Mouse (Mus musculus) gastrocnemius, adult 2 months (tissue): ENCODE data around the gene Arhgef33. TPM values are rescaled to one million over a fixed set of nuclear protein-coding genes. Genes with fewer than 3 reads are reported as not detected.
A peak's percentile ranks its signal among the peaks of the same experiment; 100 is the strongest.
"Not testable (repeated sequence)": the region's sequence is repeated elsewhere in the genome, so short reads cannot be mapped to it uniquely, and the experiment has no call there.

Experiments
- DNase-seq: peaks from one replicate; pipeline ENCODE4 v3.0.0; 2022
- H3K27ac ChIP-seq: fragments of 200-600 bp; 2 replicates; pipeline ENCODE4 v1.8.1; 2022; ENCODE audit warnings: mild to moderate bottlenecking
- H3K4me3 ChIP-seq: fragments of 200-600 bp; 2 replicates; pipeline ENCODE4 v1.8.1; 2022; ENCODE audit warnings: mild to moderate bottlenecking, moderate library complexity
- CTCF ChIP-seq: fragments of 200-600 bp; IDR thresholded peaks from 2 replicates; pipeline ENCODE4 v1.8.1; 2022; ENCODE audit warnings: antibody characterized with exemption, mild to moderate bottlenecking, moderate library complexity
- intact Hi-C: fragments of 180-260 bp; cut with DNase I; formaldehyde crosslinking; loops from one replicate; pipeline ENCODE4 v1.15.1; 2025
- long read RNA-seq, 2 experiments: library from polyadenylated mRNA; stranded (forward); transcript quantifications; one replicate each; pipeline ENCODE4 v2.0.0; 2021
- total RNA-seq, 2 experiments: library from RNA; stranded (reverse); gene quantifications; 2 replicates each; pipeline ENCODE4 v1.2.3; 2021

Gene Arhgef33
- not detected for total RNA-seq
- long read RNA-seq, experiment 1, result 0 reads
- long read RNA-seq, experiment 2, result 0 reads

DNA sequence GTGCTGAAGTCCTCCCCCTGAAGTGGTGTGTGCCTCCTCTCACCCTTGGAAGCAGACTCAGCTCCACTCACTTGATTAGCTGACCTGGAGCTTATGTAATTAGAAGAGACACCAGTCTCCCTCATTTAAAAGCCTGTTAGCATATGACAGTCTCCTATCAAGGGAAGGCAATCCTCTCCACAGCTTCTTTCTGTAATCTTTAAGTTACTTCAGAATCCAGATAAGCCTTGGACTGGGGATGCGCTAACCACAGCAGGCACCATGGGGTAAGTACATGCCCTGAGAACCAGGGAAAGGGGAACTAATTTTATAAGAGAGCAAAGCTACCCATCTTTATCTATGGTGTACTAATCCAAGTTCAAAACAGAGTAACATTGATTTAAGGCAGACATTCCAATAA lies at the start of gene Arhgef33:
Arhgef33 (plus strand) TSS at position 157 of the 400 bp plus-strand sequence.
- Histone ChIP-seq H3K4me3 (no peak within 1 kb of the TSS), H3K27ac (no peak within 1 kb of the TSS)
- intact Hi-C loops, result no loop called here
- no peak for DNase-seq
- no peak for TF ChIP-seq CTCF

DNA sequence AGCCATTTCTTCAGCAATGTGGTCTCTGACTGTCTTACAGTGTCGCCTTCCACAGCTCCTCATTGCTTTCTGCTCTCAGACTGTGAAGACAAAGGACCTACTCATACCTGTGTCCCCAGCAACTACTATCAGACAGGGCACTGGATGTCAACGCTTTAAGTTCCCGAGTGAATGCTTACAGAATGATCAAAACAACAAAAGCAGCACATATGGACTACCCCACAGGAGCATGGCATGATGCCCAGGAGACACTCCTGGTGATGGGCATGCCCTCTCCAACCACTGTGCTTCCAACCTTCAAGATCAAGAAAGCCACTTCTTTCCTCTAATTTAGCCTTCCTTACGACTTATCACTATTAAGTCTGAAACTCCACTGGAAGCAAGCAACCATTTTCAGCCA lies 40.1 kb upstream of the Arhgef33 start:
- DNase-seq, result no peak
- no peak for TF ChIP-seq CTCF
- intact Hi-C loops, result no loop called here
- Histone ChIP-seq H3K27ac (no peak overlapping the region), H3K4me3 (no peak overlapping the region)

GRCm38 (mm10) chr17:80268151-80268550 lies 39.1 kb upstream of the Arhgef33 start:
- Histone ChIP-seq H3K27ac (no peak overlapping the region), H3K4me3 (no peak overlapping the region)
- intact Hi-C loops, result no loop called here
- TF ChIP-seq CTCF, result no peak
- no peak for DNase-seq

DNA sequence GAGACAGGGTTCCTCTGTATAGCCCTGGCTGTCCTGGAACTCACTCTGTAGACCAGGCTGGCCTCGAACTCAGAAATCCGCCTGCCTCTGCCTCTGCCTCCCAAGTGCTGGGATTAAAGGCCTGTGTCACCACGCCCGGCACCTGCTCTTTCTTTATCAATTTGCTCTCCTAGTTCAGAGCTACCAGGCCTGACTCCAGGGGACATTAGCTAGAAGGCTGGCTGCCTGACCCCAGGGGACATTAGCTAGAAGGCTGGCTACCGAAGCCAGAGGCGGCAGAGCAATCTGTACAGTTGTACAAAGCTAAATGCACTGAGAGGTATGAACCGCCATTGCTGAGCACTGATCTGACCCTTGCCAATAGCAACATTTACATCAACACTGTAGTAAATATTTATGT lies 36.6 kb upstream of the Arhgef33 start:
- DNase-seq, intact Hi-C loops, H3K27ac ChIP-seq, H3K4me3 ChIP-seq: not testable (repeated sequence)

DNA sequence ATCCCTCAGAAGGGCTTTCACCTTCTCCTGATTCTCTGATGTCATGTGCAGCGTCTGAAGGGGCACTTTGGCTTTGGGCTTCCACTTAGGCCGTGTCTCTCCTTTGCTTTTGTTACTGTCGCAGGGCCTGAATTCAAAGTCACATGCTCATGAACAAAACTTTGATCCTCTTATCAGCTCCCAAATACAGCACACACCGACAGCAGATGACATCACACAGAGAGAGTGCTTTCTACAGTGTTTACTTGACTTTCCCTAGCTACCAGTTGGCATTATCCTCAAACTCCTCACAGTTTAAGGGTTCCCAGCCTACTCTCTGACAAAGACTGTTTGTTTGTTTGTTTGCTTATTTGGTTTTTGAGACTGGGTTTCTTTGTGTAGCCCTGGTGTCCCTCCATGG lies 29.0 kb upstream of the Arhgef33 start:
- no peak for DNase-seq
- intact Hi-C loops, result no loop called here
- TF ChIP-seq CTCF, result no peak
- no peak overlapping the region for H3K27ac ChIP-seq
- no peak overlapping the region for H3K4me3 ChIP-seq

DNA sequence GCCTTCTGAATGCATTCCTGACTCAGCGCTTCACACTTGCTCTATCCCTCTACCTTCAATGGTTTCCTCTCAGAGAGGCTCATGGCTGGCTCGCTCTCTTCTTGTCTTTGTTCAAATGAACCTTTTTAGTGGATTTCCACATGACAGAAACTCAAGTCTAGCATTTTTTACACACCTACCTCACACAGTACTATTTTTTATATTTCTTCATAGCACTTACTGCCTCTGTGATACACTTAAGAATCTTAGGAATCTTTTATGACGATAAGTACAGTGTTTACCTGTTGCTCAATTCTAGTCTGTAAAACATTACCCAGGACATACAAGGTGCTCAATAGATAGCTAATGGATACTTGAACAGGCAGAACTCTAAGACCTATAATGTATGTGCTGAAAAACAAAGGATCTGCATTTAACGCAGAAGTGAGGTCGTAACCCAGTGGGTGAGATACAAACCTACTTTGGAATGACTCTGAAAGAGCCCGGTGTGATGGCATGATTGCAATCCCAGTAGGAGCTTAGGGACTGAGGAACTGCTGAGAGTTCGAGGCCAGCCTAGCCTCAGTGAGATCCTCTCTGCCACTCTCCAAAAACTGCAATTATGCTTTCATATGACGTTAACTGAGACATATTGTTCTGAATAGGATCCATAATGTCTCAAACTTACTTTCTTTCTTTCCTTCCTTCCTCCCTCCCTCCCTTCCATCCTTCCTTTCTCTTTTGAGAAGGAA lies 27.7 kb upstream of the Arhgef33 start:
- H3K4me3 ChIP-seq, result no peak overlapping the region
- intact Hi-C loops, result no loop called here
- TF ChIP-seq CTCF, result no peak
- H3K27ac ChIP-seq, result no peak overlapping the region
- no peak for DNase-seq

GRCm38 (mm10) chr17:80284446-80284845 lies 22.8 kb upstream of the Arhgef33 start:
- no peak for TF ChIP-seq CTCF
- Histone ChIP-seq H3K27ac (no peak overlapping the region), H3K4me3 (peak overlapping the region; percentile 15; the same call in 1 of the 2 replicates)
- no peak for DNase-seq
- intact Hi-C loops, result no loop called here

DNA sequence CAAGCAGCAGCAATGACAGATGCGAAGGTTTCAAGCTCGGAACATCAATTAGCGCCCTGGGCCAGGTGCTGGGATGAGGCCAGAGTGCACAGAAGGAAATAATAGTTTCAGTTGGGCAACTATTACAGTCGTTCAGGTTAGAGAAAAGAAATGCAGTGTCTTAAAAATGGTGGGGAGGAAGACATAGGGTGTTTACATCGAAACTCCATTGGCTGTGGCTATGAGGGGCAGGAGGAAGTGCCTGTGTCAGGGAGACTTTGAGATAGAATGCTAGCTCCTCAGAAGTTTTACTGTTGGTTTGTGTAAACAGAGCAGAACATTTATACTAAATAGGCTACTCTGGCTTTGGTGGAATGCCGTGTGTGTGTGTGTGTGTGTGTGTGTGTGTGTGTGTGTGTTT lies 19.2 kb upstream of the Arhgef33 start:
- H3K27ac ChIP-seq, result no peak overlapping the region
- intact Hi-C loops, result no loop called here
- no peak overlapping the region for H3K4me3 ChIP-seq
- TF ChIP-seq CTCF, result no peak
- no peak for DNase-seq

DNA sequence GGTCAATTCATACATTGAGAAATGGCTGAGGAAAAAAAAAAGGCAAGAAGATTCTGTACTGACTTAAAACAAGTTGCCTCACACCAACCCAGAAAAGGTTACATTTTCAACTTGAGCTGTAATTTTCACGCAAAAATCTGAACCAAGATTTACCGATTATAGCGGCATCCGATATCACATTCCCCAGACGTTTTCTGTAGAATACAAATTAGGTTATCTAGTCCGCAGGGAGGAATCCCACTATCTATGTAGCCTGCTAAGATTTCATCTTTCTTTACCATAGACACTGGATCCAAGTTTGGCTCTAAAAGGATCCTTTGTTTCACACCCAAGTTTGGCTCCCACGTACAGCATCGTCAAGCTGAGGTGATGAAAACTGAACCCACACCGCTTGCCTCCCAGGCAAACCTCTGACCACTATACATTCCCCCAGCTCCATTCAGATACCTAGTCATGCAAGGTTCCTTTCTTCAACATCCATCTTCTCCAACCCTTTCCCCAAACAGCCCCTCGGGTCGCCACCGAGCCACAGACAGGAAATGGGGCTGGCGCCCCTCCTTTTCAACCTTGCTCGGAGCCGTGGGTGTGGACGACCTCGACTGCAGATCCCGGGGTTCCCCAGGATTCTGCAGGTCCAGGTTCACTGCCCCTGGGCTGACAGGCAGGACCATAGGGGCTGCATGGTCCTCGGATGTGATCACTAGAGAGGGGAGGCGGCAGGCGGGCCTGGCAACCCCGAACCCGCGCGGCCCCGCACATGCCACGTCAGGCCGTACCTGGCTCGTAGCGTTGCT lies 17.7 kb upstream of the Arhgef33 start:
- TF ChIP-seq CTCF, result no peak
- DNase-seq, result no peak
- Histone ChIP-seq H3K4me3 (peak overlapping the region; percentile 86), H3K27ac (peak overlapping the region; percentile 89)
- intact Hi-C loops, result loop anchor here (10.0 kb wide), 1 partner anchor 265 kb away; no protein-coding TSS in a partner anchor

DNA sequence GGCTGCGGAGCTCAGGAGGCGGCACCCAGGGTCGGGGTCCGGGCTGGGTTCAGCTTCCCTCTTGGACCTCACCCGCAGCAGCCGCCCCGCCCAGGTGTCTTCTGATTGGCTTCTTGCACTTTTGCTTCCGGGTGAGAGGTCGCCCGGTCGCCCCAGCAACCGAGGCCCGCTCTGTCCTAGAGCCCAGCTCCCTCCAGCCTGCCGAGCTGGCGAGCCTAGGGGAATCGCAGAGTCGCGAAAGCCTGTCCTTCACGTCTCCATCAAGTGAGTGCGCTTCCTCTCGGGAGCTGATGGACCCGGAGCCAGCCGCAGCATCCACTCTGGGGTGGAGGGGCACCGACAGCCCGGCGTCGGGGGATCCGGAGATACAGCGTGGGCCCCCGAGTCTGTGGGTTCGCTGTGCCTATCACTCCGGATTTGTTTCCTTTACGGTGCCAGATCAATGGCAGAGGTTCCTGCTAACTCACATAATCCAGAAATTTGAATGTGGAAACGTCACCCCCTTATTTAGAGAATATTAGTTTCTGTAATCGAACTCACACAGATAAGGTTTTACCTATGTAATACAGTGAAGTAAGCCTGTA lies 17.0 kb upstream of the Arhgef33 start, which contains the start of the genes Morn2 and Dhx57:
Morn2 (plus strand) TSS at position 130 of the 584 bp plus-strand sequence.
Dhx57 (minus strand) TSS at position 403 of the 584 bp plus-strand sequence.
- intact Hi-C loops, result loop anchor here (10.0 kb wide), 1 partner anchor 265 kb away; no protein-coding TSS in a partner anchor
- DNase-seq, result peak; percentile 99
- peak within 1 kb of the TSS; percentile 89 for H3K27ac ChIP-seq
- TF ChIP-seq CTCF, result no peak
- peak within 1 kb of the TSS; percentile 86 for H3K4me3 ChIP-seq

DNA sequence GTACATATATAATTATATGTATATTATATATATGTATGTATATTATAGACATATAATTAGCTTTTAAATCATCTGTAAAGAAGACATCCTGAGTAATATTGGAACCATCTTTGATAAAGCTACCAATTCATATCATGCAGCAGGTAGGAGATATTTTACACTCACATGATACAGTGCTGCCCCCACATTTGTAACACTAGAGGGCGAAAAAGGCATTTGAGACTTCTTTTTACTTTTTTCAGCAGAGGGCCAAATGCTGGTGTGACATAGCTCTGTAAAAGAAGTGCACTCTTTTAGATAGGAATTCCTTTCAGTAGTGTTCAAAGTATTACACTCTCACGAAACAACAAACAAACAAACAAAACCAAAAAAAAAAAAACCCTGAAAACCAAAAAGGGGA lies 16.1 kb upstream of the Arhgef33 start:
- no peak for DNase-seq
- H3K27ac ChIP-seq, result no peak overlapping the region
- no peak overlapping the region for H3K4me3 ChIP-seq
- intact Hi-C loops, result loop anchor here (10.0 kb wide), 1 partner anchor 264 kb away; no protein-coding TSS in a partner anchor
- peak; percentile 70 for TF ChIP-seq CTCF

DNA sequence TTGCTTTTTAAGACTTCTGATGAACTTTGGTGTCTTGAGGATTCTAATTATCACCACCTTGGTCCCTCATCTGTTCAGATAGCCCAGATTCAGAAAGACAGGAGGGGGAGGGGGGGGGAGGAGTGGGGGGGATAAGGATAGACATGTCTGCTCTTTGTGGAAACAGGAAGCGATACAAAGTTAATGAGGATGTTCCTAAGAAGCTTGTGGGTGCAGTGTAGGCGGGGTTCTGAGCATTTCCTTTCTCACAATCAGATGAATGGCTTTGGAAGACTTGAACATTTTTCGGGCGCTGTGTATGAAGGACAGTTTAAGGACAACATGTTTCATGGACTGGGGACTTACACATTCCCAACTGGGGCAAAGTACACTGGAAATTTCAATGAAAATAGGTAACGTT lies 11.9 kb upstream of the Arhgef33 start:
- no peak for TF ChIP-seq CTCF
- no peak for DNase-seq
- no peak overlapping the region for H3K27ac ChIP-seq
- H3K4me3 ChIP-seq, result no peak overlapping the region
- intact Hi-C loops, result loop anchor here (10.0 kb wide), 1 partner anchor 260 kb away; no protein-coding TSS in a partner anchor
